18 mouse cellular contexts compared by ENCODE assay signal in genomic region chr6:135395375-135395774, GRCm38 (mm10). TPM values are rescaled to one million over a fixed set of nuclear protein-coding genes. Genes with fewer than 3 reads are reported as not detected.
DNase-seq lines count a peak whose midpoint lies in the region; TF ChIP-seq lines count a peak whose summit lies in the region.
"Had no signal": no experiment of that assay in that cellular context is flagged by ENCODE, and none has a peak within 500 bp of the region (broad histone marks: within the 10 kb centered on the region; RNA-seq: fewer than 3 reads in every experiment).

No protein-coding gene starts in this region.

- TF ChIP-seq POLR2A in myocyte (IDR thresholded peaks at IDR 0.05; ENCODE audit: insufficient read length, low read depth) = no peak

- H3K27me3 ChIP-seq in C2C12 (ENCODE audit: control insufficient read depth, insufficient read depth, insufficient read length) = no peaks in the 10 kb centered on the region
- no peaks in the 10 kb centered on the region for H3K27me3 ChIP-seq in myocyte (ENCODE audit: control insufficient read depth, insufficient read depth, insufficient read length)
- H3K27me3 ChIP-seq: Patski had no signal

- H3K79me2 ChIP-seq in C2C12 (ENCODE audit: control insufficient read depth, insufficient read depth) (no peaks in the 10 kb centered on the region), myocyte (ENCODE audit: control insufficient read depth, insufficient read depth) (no peaks in the 10 kb centered on the region)

- no peak for TF ChIP-seq CTCF in C2C12 (IDR thresholded peaks at IDR 0.05; ENCODE audit: control insufficient read depth, insufficient read depth, insufficient read length)

- H3K36me3 ChIP-seq in C2C12 (ENCODE audit: control insufficient read depth, insufficient read depth) = no peaks in the 10 kb centered on the region
- H3K36me3 ChIP-seq in myocyte (ENCODE audit: control insufficient read depth, insufficient read depth) = no peaks in the 10 kb centered on the region
- H3K36me3 ChIP-seq: G1E had no signal

- no peak overlapping the region for H3K4me2 ChIP-seq in myocyte (ENCODE audit: low read depth)

- H3K79me3 ChIP-seq in C2C12 (ENCODE audit: low read depth) = no peaks in the 10 kb centered on the region

- no peak for DNase-seq in frontal cortex, postnatal 10 days (ENCODE audit: low spot score in 2 of 2)
- DNase-seq in layer of hippocampus, postnatal 25 days (ENCODE audit: extremely low spot score in 1 of 2, low spot score in 1 of 2) = no peak
- DNase-seq: adrenal gland, adult 2 months; adrenal gland, adult 8-10 months; adrenal gland, postnatal 10 days; adrenal gland, postnatal 14 days; adrenal gland, postnatal 25 days; adrenal gland, postnatal 36 days; B cell, adult 2 months; cerebellum, adult 11 months; cerebellum, adult 11-12 months; cerebellum, adult 18-20 months; cerebellum, adult 2 months had no signal

- H3ac ChIP-seq in C2C12 (ENCODE audit: control insufficient read depth, insufficient read length, low read depth) = no peak overlapping the region
- no peak overlapping the region for H3ac ChIP-seq in myocyte (ENCODE audit: control insufficient read depth, insufficient read length)

- no peak overlapping the region for H3K4me3 ChIP-seq in C2C12 (ENCODE audit: insufficient read depth, poor library complexity, severe bottlenecking)
- H3K4me3 ChIP-seq in myocyte = no peak overlapping the region

TF ChIP-seq in C2C12, 6 proteins besides CTCF, POLR2A, EP300 and RAD21:
- TF ChIP-seq CEBPB (IDR thresholded peaks at IDR 0.05; ENCODE audit: low read depth) = no peak
- peak; percentile 48 for TF ChIP-seq MYOD1 (IDR thresholded peaks at IDR 0.05; ENCODE audit: control insufficient read depth, insufficient read length, low read depth)
- no peak for TF ChIP-seq MYOG (IDR thresholded peaks at IDR 0.05; ENCODE audit: control insufficient read depth, extremely low read depth, insufficient read length)
- no peak for TF ChIP-seq USF1 (IDR thresholded peaks at IDR 0.05; ENCODE audit: low read depth)
- no peak for TF ChIP-seq FOSL1 (IDR thresholded peaks at IDR 0.05; ENCODE audit: insufficient read depth, low read length, poor library complexity, severe bottlenecking)
- no peak for TF ChIP-seq MAX (IDR thresholded peaks at IDR 0.05)

TF ChIP-seq in myocyte, 11 proteins besides CTCF, POLR2A, EP300 and RAD21:
- no peak for TF ChIP-seq REST (IDR thresholded peaks at IDR 0.05; ENCODE audit: insufficient read depth, insufficient read length)
- peak in 2 of 3 experiments; percentile 77 to 88 for TF ChIP-seq MYOD1 (IDR thresholded peaks at IDR 0.05; ENCODE audit: control insufficient read depth in 1 of 3, insufficient read length in 2 of 3, low read depth in 2 of 3)
- TF ChIP-seq MYOG (IDR thresholded peaks at IDR 0.05; ENCODE audit: control insufficient read depth in 1 of 3, insufficient read depth in 1 of 3, insufficient read length in 2 of 3, low read depth in 2 of 3) = peak in 1 of 3 experiments; percentile 60
- TF ChIP-seq TCF3 (IDR thresholded peaks at IDR 0.05; ENCODE audit: insufficient read length, low read depth) = peak; percentile 6

RNA-seq across cellular contexts. Expression of gene Emp1, which starts 33.0 kb away (rescaled TPM):
- 222 TPM for polyA plus RNA-seq in C2C12 (2012; fragmentation: generic; extraction: Trizol)
- polyA plus RNA-seq in myocyte (2012; fragmentation: generic; extraction: Trizol) = 112 TPM
- total RNA-seq in layer of hippocampus, postnatal 25 days (2021) = 1 to 10 TPM; 2.4 to 2.5 TPM
- total RNA-seq: MEL had no signal
- polyA plus RNA-seq: G1E had no signal
